Mouse (Mus musculus) testis, postnatal 10 days (tissue): Measurements from ENCODE around the gene Meis2.

Experiments
- DNase-seq: peaks from one replicate; pipeline ENCODE4 v3.0.0; 2021; ENCODE audit warnings: low spot score

Gene Meis2

GRCm38 (mm10) chr2:116047365-116047764 is 18.3 kb downstream of the Meis2 start:
- DNase-seq: no peak

- DNase-seq: no peak
Measured at GRCm38 (mm10) chr2:116045048-116045447, 20.6 kb downstream of the Meis2 start.

DNA sequence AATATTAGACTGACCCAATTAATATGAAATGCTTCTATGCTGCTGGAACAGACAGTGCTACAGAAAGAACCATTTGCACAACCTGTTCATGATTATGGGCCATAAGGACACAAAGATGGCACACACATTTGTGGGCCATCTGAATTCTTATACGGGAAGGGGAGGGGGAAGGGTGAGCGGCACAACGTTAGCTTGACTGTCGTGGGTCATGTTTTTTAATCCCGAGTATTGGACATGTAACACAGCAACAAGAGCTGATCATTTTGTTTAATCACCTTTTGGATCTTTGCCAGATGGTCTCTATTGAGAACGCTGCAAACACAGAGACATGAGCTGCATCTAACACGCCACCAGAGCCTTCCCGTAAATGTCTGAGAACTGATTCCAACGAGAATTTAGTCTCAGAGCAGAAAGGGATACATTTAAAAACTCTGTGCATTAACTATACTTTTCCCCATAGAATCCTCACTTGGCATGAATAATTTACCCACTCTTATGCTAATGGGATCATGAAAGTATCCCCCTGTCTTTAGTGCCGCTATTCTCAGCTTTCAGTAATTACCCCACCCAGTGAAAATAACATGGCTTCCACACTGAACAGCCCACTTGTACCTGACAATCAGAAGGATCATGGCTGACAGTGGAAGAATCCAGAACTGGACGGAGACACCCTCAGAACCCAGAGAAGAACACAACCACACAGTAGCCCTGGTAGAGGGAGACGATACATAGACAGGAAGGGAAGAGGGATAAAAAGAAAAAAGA is 22.5 kb downstream of the Meis2 start:
- DNase-seq: no peak

- DNase-seq: no peak
Measured at GRCm38 (mm10) chr2:116042447-116042846, 23.2 kb downstream of the Meis2 start.

- DNase-seq: no peak
Measured at GRCm38 (mm10) chr2:116041683-116042262, 23.9 kb downstream of the Meis2 start.

- no peak for DNase-seq
Measured at GRCm38 (mm10) chr2:116035345-116035744, 30.3 kb downstream of the Meis2 start.

DNA sequence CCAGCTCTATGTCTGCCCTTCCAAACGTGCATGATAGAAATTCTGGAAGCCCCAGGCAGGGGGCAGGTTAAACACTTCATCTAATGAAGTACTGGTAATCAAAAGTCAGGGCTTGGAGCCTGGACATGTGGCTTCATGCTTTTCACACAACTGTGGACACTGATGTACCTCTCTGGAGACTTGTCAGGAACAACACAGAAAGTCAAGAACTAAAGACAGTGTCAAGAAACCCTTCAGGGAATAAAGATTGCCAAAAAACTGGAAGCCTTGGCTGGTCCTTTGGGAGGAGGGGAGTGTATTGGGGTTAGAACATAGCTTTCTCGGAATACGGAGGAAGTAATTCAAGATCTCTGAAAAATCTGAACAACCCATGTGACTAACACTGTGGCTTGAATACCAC is 37.5 kb downstream of the Meis2 start:
- DNase-seq: no peak

DNA sequence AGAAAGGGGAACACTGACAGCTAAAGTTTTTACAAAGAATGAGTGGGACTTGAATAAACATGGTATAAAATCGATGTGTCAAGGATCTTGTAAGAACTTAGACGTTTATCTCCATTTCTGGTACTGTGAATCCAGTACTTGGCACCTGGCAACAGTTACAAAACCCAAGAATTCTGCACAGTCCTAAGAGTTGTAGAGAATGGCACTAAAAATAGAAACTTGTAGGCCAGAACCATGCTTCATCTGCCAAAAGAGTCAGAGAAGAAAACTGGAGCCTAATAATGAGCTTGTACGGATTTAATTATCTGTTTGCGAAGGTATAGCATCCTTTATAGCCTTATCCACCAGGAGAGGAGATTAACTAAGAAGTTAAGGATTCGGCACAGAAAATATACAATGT is 42.8 kb downstream of the Meis2 start:
- DNase-seq: no peak

DNA sequence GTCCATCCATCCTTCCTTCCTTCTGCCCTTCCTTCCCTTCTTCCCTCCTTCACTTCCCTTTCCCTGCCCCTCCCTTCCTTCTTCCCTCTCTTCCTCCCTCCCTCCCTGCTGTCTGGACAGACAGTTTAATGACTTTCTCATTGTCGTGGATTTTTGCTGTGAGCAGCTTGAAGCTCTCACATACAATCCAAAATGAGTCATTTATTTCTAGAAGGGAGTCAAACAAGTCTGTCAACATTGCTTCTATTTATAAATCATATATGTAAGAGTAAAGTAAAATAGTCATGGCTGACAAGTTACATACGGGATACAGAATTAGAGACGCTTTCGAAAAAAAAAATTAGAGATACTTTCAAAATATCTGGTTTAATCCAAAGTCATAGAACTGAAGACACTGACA is 43.7 kb downstream of the Meis2 start:
- DNase-seq: no peak

GRCm38 (mm10) chr2:116021046-116021445 is 44.6 kb downstream of the Meis2 start:
- no peak for DNase-seq

GRCm38 (mm10) chr2:116020451-116020951 is 45.1 kb downstream of the Meis2 start:
- no peak for DNase-seq

- DNase-seq: no peak
Measured at GRCm38 (mm10) chr2:116019959-116020358, 45.7 kb downstream of the Meis2 start.

DNA sequence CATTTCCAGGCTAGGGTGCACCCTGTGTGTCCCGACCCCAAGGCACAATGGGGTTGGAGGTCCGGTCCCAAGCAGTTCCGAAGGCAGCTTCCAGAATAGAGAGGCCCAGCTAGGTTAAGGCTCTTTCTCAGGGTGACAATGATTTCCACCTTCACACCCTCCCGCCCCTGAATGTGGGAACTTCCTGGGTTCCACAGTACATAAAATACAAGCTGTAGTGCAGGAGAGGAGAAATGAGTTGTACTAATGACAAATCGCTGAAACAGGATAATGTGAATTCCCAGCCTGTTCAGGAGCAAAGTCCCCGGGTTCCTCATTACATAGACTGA is 46.2 kb downstream of the Meis2 start:
- no peak for DNase-seq

- DNase-seq: no peak
Measured at GRCm38 (mm10) chr2:116018781-116019465, 46.7 kb downstream of the Meis2 start.

- no peak for DNase-seq
Measured at GRCm38 (mm10) chr2:116015520-116015919, 50.1 kb downstream of the Meis2 start.

GRCm38 (mm10) chr2:116010469-116010868 is 55.2 kb downstream of the Meis2 start:
- DNase-seq: no peak

DNA sequence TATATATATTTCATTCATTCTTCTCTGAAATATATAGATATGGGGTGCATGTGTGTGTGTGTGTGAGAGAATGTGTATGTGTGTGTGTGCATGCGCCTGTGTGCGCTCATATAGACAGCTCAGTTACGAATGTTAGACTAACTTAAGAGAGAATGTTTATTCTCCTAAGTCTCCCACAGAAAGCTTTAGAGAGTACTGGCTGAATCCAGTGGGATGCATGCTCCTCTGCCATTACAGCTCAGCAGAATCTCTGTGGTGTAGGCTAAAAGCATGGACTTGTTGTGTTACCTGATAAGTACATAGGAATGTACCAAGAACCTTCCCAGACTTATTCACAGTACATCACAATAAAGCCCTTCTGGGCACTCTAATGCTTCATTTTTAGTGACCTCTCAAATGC is 55.6 kb downstream of the Meis2 start:
- no peak for DNase-seq

- DNase-seq: no peak
Measured at GRCm38 (mm10) chr2:116009097-116009970, 56.3 kb downstream of the Meis2 start.

GRCm38 (mm10) chr2:116002354-116002753 is 63.3 kb downstream of the Meis2 start:
- no peak for DNase-seq

- DNase-seq: no peak
Measured at GRCm38 (mm10) chr2:116001352-116002138, 64.1 kb downstream of the Meis2 start.

DNA sequence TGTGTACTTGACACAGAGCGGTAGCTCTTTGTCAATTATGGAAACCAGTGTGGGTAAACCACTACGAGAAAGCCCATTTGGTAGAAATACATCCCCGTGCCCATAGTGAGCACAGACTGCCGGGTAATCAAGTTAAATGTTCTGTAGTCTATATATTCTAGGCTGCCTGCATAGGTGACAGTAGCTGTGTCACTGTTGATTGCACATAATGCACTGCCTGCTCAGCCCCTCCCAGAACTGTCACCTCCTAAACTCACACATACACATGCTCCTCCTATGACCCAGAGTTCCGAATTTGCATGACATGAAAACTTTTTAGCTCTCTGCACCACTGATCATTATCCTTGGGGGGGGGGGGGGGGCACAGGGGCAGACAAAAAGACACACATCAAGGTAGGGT is 65.1 kb downstream of the Meis2 start:
- no peak for DNase-seq
